Mouse (Mus musculus) limb, embryonic 12.5 days (tissue): ENCODE results near the gene Etl4. TPM values are rescaled to one million over a fixed set of nuclear protein-coding genes. Genes with fewer than 3 reads are reported as not detected.

ENCODE experiments used
- ATAC-seq: fragments of 200-750 bp; cut with Nextera tagmentation; 2 replicates; pipeline ENCODE4 v1.8.0; 2017; ENCODE audit warnings: low read depth, moderate TSS enrichment; ENCODE audit not compliant: insufficient number of reproducible peaks, insufficient read depth, low FRiP score, low TSS enrichment
- H3K27ac ChIP-seq: fragments of 300-500 bp; sonication (generic); 2 replicates; pipeline ENCODE4 v1.5.1; 2016; ENCODE audit warnings: mild to moderate bottlenecking, moderate library complexity
- H3K27me3 ChIP-seq: fragments of 300-500 bp; sonication (generic); 2 replicates; pipeline ENCODE4 v1.6.1; 2016; ENCODE audit warnings: mild to moderate bottlenecking, moderate library complexity
- H3K36me3 ChIP-seq: fragments of 300-500 bp; sonication (generic); 2 replicates; pipeline ENCODE4 v1.6.1; 2016; ENCODE audit warnings: mild to moderate bottlenecking, moderate library complexity
- H3K4me1 ChIP-seq: fragments of 300-500 bp; sonication (generic); replicated peaks from 2 replicates; pipeline ENCODE4 v1.6.1; 2016
- H3K4me2 ChIP-seq: fragments of 300-500 bp; sonication (generic); 2 replicates; pipeline ENCODE4 v1.6.1; 2016; ENCODE audit warnings: mild to moderate bottlenecking, moderate library complexity
- H3K4me3 ChIP-seq: fragments of 300-500 bp; sonication (generic); replicated peaks from 2 replicates; pipeline ENCODE4 v1.5.1; 2016; ENCODE audit warnings: mild to moderate bottlenecking
- H3K9ac ChIP-seq: fragments of 300-500 bp; sonication (generic); replicated peaks from 2 replicates; pipeline ENCODE4 v1.6.1; 2016; ENCODE audit warnings: mild to moderate bottlenecking, moderate library complexity
- H3K9me3 ChIP-seq: fragments of 300-500 bp; sonication (generic); 2 replicates; pipeline ENCODE4 v1.6.1; 2016; ENCODE audit warnings: mild to moderate bottlenecking, moderate library complexity
- WGBS: fragments of 180-500 bp; shearing (Covaris S2); methylation state at CpG from one replicate; pipeline ENCODE4 v1.1.7; 2016; 5-methylcytosine and 5-hydroxymethylcytosine counted together
- polyA plus RNA-seq: library from polyadenylated mRNA; unstranded; fragments of >200 nt; fragmentation: Nextera tagmentation; extraction: Ambion mirVana; gene quantifications from 2 replicates; pipeline ENCODE4 v1.2.1, GENCODE M21; 2016

Etl4 gene
- polyA plus RNA-seq, 1 experiment from 2014 or later = 15.1 TPM

- H3K36me3 ChIP-seq = no peaks in the 10 kb centered on the region
- no peaks in the 10 kb centered on the region for H3K27me3 ChIP-seq
- H3K9me3 ChIP-seq = no peaks in the 10 kb centered on the region
- H3K4me2 ChIP-seq = no peak overlapping the region
- 35% methylated on average over 10 of the region's 10 CpGs for WGBS
- H3K27ac ChIP-seq = no peak overlapping the region
- no peak overlapping the region for H3K4me3 ChIP-seq
- H3K9ac ChIP-seq = no peak overlapping the region
- no peak for ATAC-seq
- 0 out of 2 replicates have a peak, but pooled peaks cover 4% of the 10 kb centered on the region for H3K4me1 ChIP-seq
These were observed 534.3 kb downstream of the Etl4 start for GRCm38 (mm10) chr2:20443671-20444440.

- Histone ChIP-seq H3K4me2 (no peak overlapping the region), H3K9ac (no peak overlapping the region), H3K4me3 (no peak overlapping the region), H3K9me3 (no peaks in the 10 kb centered on the region), H3K27ac (no peak overlapping the region), H3K4me1 (0 out of 2 replicates have a peak, but pooled peaks cover 4% of the 10 kb centered on the region), H3K27me3 (no peaks in the 10 kb centered on the region), H3K36me3 (no peaks in the 10 kb centered on the region)
- 79% methylated on average over 17 of the region's 17 CpGs for WGBS
- ATAC-seq = no peak
These were observed 535.9 kb downstream of the Etl4 start for GRCm38 (mm10) chr2:20445156-20446155.

GRCm38 (mm10) chr2:20446180-20446579, 536.6 kb downstream of the Etl4 start:
- H3K4me1 ChIP-seq = 0 out of 2 replicates have a peak, but pooled peaks cover 4% of the 10 kb centered on the region
- H3K36me3 ChIP-seq = no peaks in the 10 kb centered on the region
- no peaks in the 10 kb centered on the region for H3K27me3 ChIP-seq
- H3K9ac ChIP-seq = no peak overlapping the region
- WGBS = 79% methylated on average over 4 of the region's 4 CpGs
- no peaks in the 10 kb centered on the region for H3K9me3 ChIP-seq
- no peak overlapping the region for H3K4me2 ChIP-seq
- no peak for ATAC-seq
- no peak overlapping the region for H3K4me3 ChIP-seq
- no peak overlapping the region for H3K27ac ChIP-seq

GRCm38 (mm10) chr2:20450945-20451344, 541.4 kb downstream of the Etl4 start:
- Histone ChIP-seq H3K27me3 (no peaks in the 10 kb centered on the region), H3K9ac (no peak overlapping the region), H3K4me1 (no peaks in the 10 kb centered on the region), H3K4me3 (no peak overlapping the region), H3K36me3 (no peaks in the 10 kb centered on the region), H3K27ac (no peak overlapping the region), H3K4me2 (no peak overlapping the region), H3K9me3 (no peaks in the 10 kb centered on the region)
- ATAC-seq = no peak
- 49% methylated on average over 3 of the region's 3 CpGs for WGBS

- 46% methylated on average over 3 of the region's 3 CpGs for WGBS
- Histone ChIP-seq H3K4me3 (no peak overlapping the region), H3K4me2 (no peak overlapping the region), H3K27me3 (no peaks in the 10 kb centered on the region), H3K9ac (no peak overlapping the region), H3K36me3 (no peaks in the 10 kb centered on the region), H3K9me3 (no peaks in the 10 kb centered on the region), H3K27ac (no peak overlapping the region), H3K4me1 (no peaks in the 10 kb centered on the region)
- ATAC-seq = no peak
These were observed 544.1 kb downstream of the Etl4 start for GRCm38 (mm10) chr2:20453506-20454206.

GRCm38 (mm10) chr2:20479199-20479598, 569.6 kb downstream of the Etl4 start:
- WGBS = 72% methylated on average over 2 of the region's 2 CpGs
- Histone ChIP-seq H3K27me3 (no peaks in the 10 kb centered on the region), H3K4me2 (no peak overlapping the region), H3K4me3 (no peak overlapping the region), H3K9me3 (no peaks in the 10 kb centered on the region), H3K36me3 (no peaks in the 10 kb centered on the region), H3K9ac (no peak overlapping the region), H3K4me1 (no peaks in the 10 kb centered on the region), H3K27ac (no peak overlapping the region)
- ATAC-seq = no peak

- WGBS = 46% methylated on average over 2 of the region's 2 CpGs
- no peak overlapping the region for H3K27ac ChIP-seq
- H3K4me3 ChIP-seq = no peak overlapping the region
- ATAC-seq = no peak
- no peak overlapping the region for H3K4me2 ChIP-seq
- H3K27me3 ChIP-seq = no peaks in the 10 kb centered on the region
- no peaks in the 10 kb centered on the region for H3K9me3 ChIP-seq
- H3K4me1 ChIP-seq = no peaks in the 10 kb centered on the region
- no peaks in the 10 kb centered on the region for H3K36me3 ChIP-seq
- no peak overlapping the region for H3K9ac ChIP-seq
These were observed 576.7 kb downstream of the Etl4 start for GRCm38 (mm10) chr2:20486137-20486788.

GRCm38 (mm10) chr2:20489090-20489489, 579.5 kb downstream of the Etl4 start:
- Histone ChIP-seq H3K27ac (no peak overlapping the region), H3K9me3 (peaks cover 7% of the 10 kb centered on the region; the same call in 1 of the 2 replicates), H3K36me3 (no peaks in the 10 kb centered on the region), H3K4me3 (no peak overlapping the region), H3K27me3 (no peaks in the 10 kb centered on the region), H3K4me2 (no peak overlapping the region), H3K9ac (no peak overlapping the region), H3K4me1 (no peaks in the 10 kb centered on the region)
- no peak for ATAC-seq
- WGBS = 98% methylated on average over 3 of the region's 3 CpGs

GRCm38 (mm10) chr2:20492125-20492524, 582.5 kb downstream of the Etl4 start:
- H3K27ac ChIP-seq = no peak overlapping the region
- H3K27me3 ChIP-seq = no peaks in the 10 kb centered on the region
- no peaks in the 10 kb centered on the region for H3K4me1 ChIP-seq
- peaks cover 7% of the 10 kb centered on the region; the same call in 1 of the 2 replicates for H3K9me3 ChIP-seq
- H3K4me3 ChIP-seq = no peak overlapping the region
- H3K36me3 ChIP-seq = no peaks in the 10 kb centered on the region
- 66% methylated on average over 2 of the region's 2 CpGs for WGBS
- no peak for ATAC-seq
- no peak overlapping the region for H3K9ac ChIP-seq
- H3K4me2 ChIP-seq = no peak overlapping the region

- Histone ChIP-seq H3K4me2 (no peak overlapping the region), H3K27ac (no peak overlapping the region), H3K9me3 (peaks cover 7% of the 10 kb centered on the region; the same call in 1 of the 2 replicates), H3K4me1 (no peaks in the 10 kb centered on the region), H3K9ac (no peak overlapping the region), H3K36me3 (no peaks in the 10 kb centered on the region), H3K27me3 (no peaks in the 10 kb centered on the region), H3K4me3 (no peak overlapping the region)
- WGBS = 86% methylated on average over 2 of the region's 2 CpGs
- no peak for ATAC-seq
These were observed 584.2 kb downstream of the Etl4 start for GRCm38 (mm10) chr2:20493806-20494205.
